Mouse (Mus musculus): ENCODE results near the gene Slc44a1.
A peak's percentile ranks its signal among the peaks of the same experiment; 100 is the strongest.

The Slc44a1 gene

GRCm38 (mm10) chr4:53621084-53621483 is 180.9 kb downstream of the Slc44a1 start:
- no peak for DNase-seq

GRCm38 (mm10) chr4:53621490-53621889 is 181.3 kb downstream of the Slc44a1 start:
- no peak for DNase-seq

DNA sequence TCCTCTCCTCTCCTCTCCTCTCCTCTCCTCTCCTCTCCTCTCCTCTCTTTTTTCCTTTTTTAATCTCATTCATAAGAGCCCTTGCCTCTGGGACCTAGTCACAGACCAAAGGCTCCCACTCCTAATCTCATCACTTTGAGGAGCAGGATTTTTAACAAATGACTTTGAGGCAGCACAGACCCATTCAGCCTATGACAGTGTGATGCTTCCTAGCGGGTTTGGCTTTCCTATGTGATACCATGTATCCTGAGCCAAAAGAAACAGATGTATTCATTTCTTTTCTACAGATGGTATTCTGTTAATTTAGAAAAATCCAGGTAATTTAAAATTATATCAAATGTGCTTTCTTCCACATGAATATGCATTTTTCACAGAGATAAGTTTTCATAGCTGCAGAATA is 183.5 kb downstream of the Slc44a1 start:
- DNase-seq, result no peak

- DNase-seq, result no peak
Observed at GRCm38 (mm10) chr4:53624816-53625215, 184.6 kb downstream of the Slc44a1 start.

- DNase-seq, result no peak
Observed at GRCm38 (mm10) chr4:53625263-53625662, 185.1 kb downstream of the Slc44a1 start.

- peak; percentile 26 to 45 for DNase-seq
Observed at GRCm38 (mm10) chr4:53628924-53629323, 188.7 kb downstream of the Slc44a1 start.

GRCm38 (mm10) chr4:53630963-53631315 is 190.7 kb downstream of the Slc44a1 start:
- DNase-seq, result no peak

- DNase-seq, result peak; percentile 67 to 77
Observed at GRCm38 (mm10) chr4:53631316-53632010, 191.2 kb downstream of the Slc44a1 start, which contains the start of gene Fsd1l. TSS of gene Fsd1l (plus strand) at chr4:53631471.

DNA sequence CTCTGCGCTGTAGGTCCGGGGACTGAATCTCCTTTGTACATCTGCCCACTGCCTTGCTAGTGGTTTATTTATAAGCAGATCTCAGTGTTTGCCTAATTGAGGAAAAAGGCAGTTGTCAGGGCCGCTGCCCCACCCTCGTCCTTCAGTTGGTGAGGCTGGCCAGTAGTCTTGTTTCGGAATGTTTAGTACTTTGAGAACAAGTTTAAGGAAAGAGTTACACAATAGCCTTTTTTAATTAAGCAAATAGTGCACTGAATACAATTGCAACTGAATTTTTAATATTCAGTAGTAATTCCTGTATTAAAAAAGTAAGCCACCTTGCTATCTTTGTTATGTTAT is 191.8 kb downstream of the Slc44a1 start:
- DNase-seq, result peak in 1 of 2 experiments; percentile 48

GRCm38 (mm10) chr4:53635336-53635735 is 195.1 kb downstream of the Slc44a1 start:
- DNase-seq, result no peak

DNA sequence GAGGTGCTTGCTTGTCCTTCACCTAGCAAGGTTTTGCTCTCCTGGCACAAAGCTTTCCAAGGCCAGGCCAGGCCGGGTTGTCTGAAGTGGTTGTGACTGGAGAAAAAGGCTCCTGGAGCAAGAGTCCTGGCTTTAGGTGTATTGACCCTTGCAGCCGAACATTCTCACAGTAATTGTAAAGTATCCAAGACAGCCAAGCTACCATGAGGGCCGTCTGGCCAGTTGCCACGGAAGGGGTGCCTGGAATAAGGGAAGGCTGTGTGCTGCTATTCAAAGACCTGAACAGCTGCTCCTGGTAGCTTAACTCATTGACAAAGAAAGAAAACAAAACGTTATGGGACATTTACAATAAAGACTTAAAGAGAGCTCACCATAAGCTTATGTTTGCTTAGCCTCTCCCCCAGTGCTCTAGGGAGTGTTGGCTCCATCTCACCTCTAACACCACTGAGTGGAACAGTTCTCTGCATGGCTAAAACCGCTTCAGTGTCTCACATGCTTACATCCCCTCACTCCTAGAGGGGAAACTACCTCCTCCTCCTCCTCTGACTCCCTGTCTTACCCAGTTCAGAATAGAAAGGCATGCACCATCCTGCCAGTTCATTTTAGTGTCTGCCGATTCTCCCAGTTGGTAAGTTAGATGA is 197.2 kb downstream of the Slc44a1 start:
- no peak for DNase-seq

- DNase-seq, result no peak
Observed at GRCm38 (mm10) chr4:53638549-53639123, 198.4 kb downstream of the Slc44a1 start.

DNA sequence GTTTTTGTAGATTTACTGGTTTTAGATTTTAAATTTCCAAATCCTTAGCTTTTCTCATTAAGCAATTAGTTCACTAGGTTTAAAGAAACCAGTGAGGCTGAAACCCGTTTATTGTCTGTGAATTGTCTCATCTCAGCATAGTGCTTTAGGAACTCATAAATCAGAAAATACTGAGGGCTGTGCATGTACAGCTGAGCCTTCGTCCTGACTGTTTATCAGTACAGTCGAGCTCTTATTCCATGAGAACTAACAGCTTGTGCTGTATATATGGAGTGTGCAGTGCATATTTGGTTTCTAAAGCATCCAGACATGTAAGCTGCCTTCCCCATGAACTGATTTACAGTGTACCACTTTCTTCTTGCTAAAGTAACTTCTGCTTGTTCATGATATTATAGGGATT is 217.8 kb downstream of the Slc44a1 start:
- DNase-seq, result no peak

- DNase-seq, result no peak
Observed at GRCm38 (mm10) chr4:53660711-53661110, 220.5 kb downstream of the Slc44a1 start.

All from lung, adult 18-20 months (tissue).